Mouse (Mus musculus): ENCODE measurements around the gene Rbpj.

The Rbpj gene

GRCm38 (mm10) chr5:53554926-53555325 is 89.0 kb downstream of the Rbpj start:
- DNase-seq: no peak

GRCm38 (mm10) chr5:53555474-53555873 is 89.5 kb downstream of the Rbpj start:
- DNase-seq: no peak

GRCm38 (mm10) chr5:53555929-53556328 is 90.0 kb downstream of the Rbpj start:
- no peak for DNase-seq

- DNase-seq: no peak
These were observed 91.8 kb downstream of the Rbpj start for GRCm38 (mm10) chr5:53557544-53558260.

- DNase-seq: no peak
These were observed 95.2 kb downstream of the Rbpj start for GRCm38 (mm10) chr5:53561160-53561559.

GRCm38 (mm10) chr5:53564309-53564708 is 98.4 kb downstream of the Rbpj start:
- no peak for DNase-seq

GRCm38 (mm10) chr5:53565213-53565794 is 99.4 kb downstream of the Rbpj start:
- no peak for DNase-seq

- DNase-seq: no peak
These were observed 100.6 kb downstream of the Rbpj start for GRCm38 (mm10) chr5:53566485-53567083.

- DNase-seq: no peak
These were observed 106.5 kb downstream of the Rbpj start for GRCm38 (mm10) chr5:53572496-53572895.

GRCm38 (mm10) chr5:53574883-53575442 is 109.0 kb downstream of the Rbpj start:
- DNase-seq: no peak

- no peak for DNase-seq
These were observed 111.4 kb downstream of the Rbpj start for GRCm38 (mm10) chr5:53577272-53577889.

- DNase-seq: no peak
These were observed 118.3 kb downstream of the Rbpj start for GRCm38 (mm10) chr5:53584069-53584767.

- peak; percentile 3 for DNase-seq
These were observed 122.6 kb downstream of the Rbpj start for GRCm38 (mm10) chr5:53588421-53589171.

GRCm38 (mm10) chr5:53589172-53589960 is 123.4 kb downstream of the Rbpj start:
- DNase-seq: peak; percentile 98

- peak; percentile 99 for DNase-seq
These were observed 124.3 kb downstream of the Rbpj start for GRCm38 (mm10) chr5:53590179-53590765.

- peak; percentile 33 for DNase-seq
These were observed 125.1 kb downstream of the Rbpj start for GRCm38 (mm10) chr5:53590875-53591682.

GRCm38 (mm10) chr5:53591683-53592050 is 125.7 kb downstream of the Rbpj start:
- DNase-seq: no peak

- DNase-seq: no peak
These were observed 127.2 kb downstream of the Rbpj start for GRCm38 (mm10) chr5:53593080-53593688.

- peak; percentile 42 for DNase-seq
These were observed 128.3 kb downstream of the Rbpj start for GRCm38 (mm10) chr5:53594274-53594673.
